Mouse (Mus musculus): ENCODE measurements around the gene Ophn1. TPM values are rescaled to one million over a fixed set of nuclear protein-coding genes. Genes with fewer than 3 reads are reported as not detected.
A peak's percentile ranks its signal among the peaks of the same experiment; 100 is the strongest.

Gene Ophn1
- polyA plus RNA-seq, 1 experiment from 2014 or later, result 4.1 TPM

GRCm38 (mm10) chrX:98751279-98751817 is 139.5 kb downstream of the Ophn1 start:
- Histone ChIP-seq H3K36me3 (ENCODE audit: control insufficient read depth, insufficient read depth, low read length) (no peaks in the 10 kb centered on the region), H3K4me1 (replicated peaks; ENCODE audit: control insufficient read depth, insufficient read depth, low read length) (no peaks in the 10 kb centered on the region), H3K9ac (ENCODE audit: low read depth, low read length) (no peak overlapping the region), H3K9me3 (ENCODE audit: control insufficient read depth, low read length) (no peaks in the 10 kb centered on the region), H3K27me3 (replicated peaks; ENCODE audit: control insufficient read depth, insufficient read depth, low read length) (no peaks in the 10 kb centered on the region), H3K4me3 (ENCODE audit: low read depth, low read length) (no peak overlapping the region), H3K27ac (ENCODE audit: low read depth, low read length) (no peak overlapping the region), H3K4me2 (no peak overlapping the region)
- ATAC-seq (replicated peaks; ENCODE audit: low FRiP score), result no peak
- DNase-seq (ENCODE audit: low spot score), result no peak
- WGBS, result 59% methylated on average over 1 of the region's 1 CpGs

- DNase-seq (ENCODE audit: low spot score) (no peak), ATAC-seq (replicated peaks; ENCODE audit: low FRiP score) (no peak)
- H3K27me3 ChIP-seq (replicated peaks; ENCODE audit: control insufficient read depth, insufficient read depth, low read length), result no peaks in the 10 kb centered on the region
- H3K36me3 ChIP-seq (ENCODE audit: control insufficient read depth, insufficient read depth, low read length), result no peaks in the 10 kb centered on the region
- no peaks in the 10 kb centered on the region for H3K9me3 ChIP-seq (ENCODE audit: control insufficient read depth, low read length)
- H3K4me3 ChIP-seq (ENCODE audit: low read depth, low read length), result no peak overlapping the region
- H3K9ac ChIP-seq (ENCODE audit: low read depth, low read length), result no peak overlapping the region
- H3K4me2 ChIP-seq, result no peak overlapping the region
- H3K4me1 ChIP-seq (replicated peaks; ENCODE audit: control insufficient read depth, insufficient read depth, low read length), result no peaks in the 10 kb centered on the region
- WGBS, result 83% methylated on average over 5 of the region's 5 CpGs
- H3K27ac ChIP-seq (ENCODE audit: low read depth, low read length), result no peak overlapping the region
These were observed 154.1 kb downstream of the Ophn1 start for GRCm38 (mm10) chrX:98736758-98737157.

GRCm38 (mm10) chrX:98722991-98723390 is 167.8 kb downstream of the Ophn1 start:
- Histone ChIP-seq H3K36me3 (ENCODE audit: control insufficient read depth, insufficient read depth, low read length) (no peaks in the 10 kb centered on the region), H3K9me3 (ENCODE audit: control insufficient read depth, low read length) (no peaks in the 10 kb centered on the region), H3K4me2 (no peak overlapping the region), H3K9ac (ENCODE audit: low read depth, low read length) (no peak overlapping the region), H3K27me3 (replicated peaks; ENCODE audit: control insufficient read depth, insufficient read depth, low read length) (no peaks in the 10 kb centered on the region), H3K4me1 (replicated peaks; ENCODE audit: control insufficient read depth, insufficient read depth, low read length) (no peaks in the 10 kb centered on the region), H3K4me3 (ENCODE audit: low read depth, low read length) (no peak overlapping the region), H3K27ac (ENCODE audit: low read depth, low read length) (no peak overlapping the region)
- ATAC-seq (replicated peaks; ENCODE audit: low FRiP score), result no peak
- 72% methylated on average over 10 of the region's 10 CpGs for WGBS
- DNase-seq (ENCODE audit: low spot score), result no peak

- Histone ChIP-seq H3K4me1 (replicated peaks; ENCODE audit: control insufficient read depth, insufficient read depth, low read length) (no peaks in the 10 kb centered on the region), H3K36me3 (ENCODE audit: control insufficient read depth, insufficient read depth, low read length) (no peaks in the 10 kb centered on the region), H3K27me3 (replicated peaks; ENCODE audit: control insufficient read depth, insufficient read depth, low read length) (no peaks in the 10 kb centered on the region), H3K9ac (ENCODE audit: low read depth, low read length) (no peak overlapping the region), H3K4me3 (ENCODE audit: low read depth, low read length) (no peak overlapping the region), H3K27ac (ENCODE audit: low read depth, low read length) (no peak overlapping the region), H3K4me2 (no peak overlapping the region), H3K9me3 (ENCODE audit: control insufficient read depth, low read length) (no peaks in the 10 kb centered on the region)
- DNase-seq (ENCODE audit: low spot score) (no peak), ATAC-seq (replicated peaks; ENCODE audit: low FRiP score) (no peak)
These were observed 183.1 kb downstream of the Ophn1 start for GRCm38 (mm10) chrX:98707766-98708165.

GRCm38 (mm10) chrX:98701635-98702034 is 189.2 kb downstream of the Ophn1 start:
- no peak overlapping the region for H3K9ac ChIP-seq (ENCODE audit: low read depth, low read length)
- WGBS, result 18% methylated on average over 4 of the region's 4 CpGs
- no peaks in the 10 kb centered on the region for H3K27me3 ChIP-seq (replicated peaks; ENCODE audit: control insufficient read depth, insufficient read depth, low read length)
- no peak overlapping the region for H3K27ac ChIP-seq (ENCODE audit: low read depth, low read length)
- DNase-seq (ENCODE audit: low spot score) (peak; percentile 31), ATAC-seq (replicated peaks; ENCODE audit: low FRiP score) (no peak)
- no peaks in the 10 kb centered on the region for H3K9me3 ChIP-seq (ENCODE audit: control insufficient read depth, low read length)
- H3K4me2 ChIP-seq, result no peak overlapping the region
- no peaks in the 10 kb centered on the region for H3K36me3 ChIP-seq (ENCODE audit: control insufficient read depth, insufficient read depth, low read length)
- no peak overlapping the region for H3K4me3 ChIP-seq (ENCODE audit: low read depth, low read length)
- H3K4me1 ChIP-seq (replicated peaks; ENCODE audit: control insufficient read depth, insufficient read depth, low read length), result no peaks in the 10 kb centered on the region

- ATAC-seq (replicated peaks; ENCODE audit: low FRiP score), result no peak
- DNase-seq (ENCODE audit: low spot score), result no peak
- Histone ChIP-seq H3K27ac (ENCODE audit: low read depth, low read length) (no peak overlapping the region), H3K27me3 (replicated peaks; ENCODE audit: control insufficient read depth, insufficient read depth, low read length) (no peaks in the 10 kb centered on the region; the same call in 1 of the 2 replicates), H3K9me3 (ENCODE audit: control insufficient read depth, low read length) (no peaks in the 10 kb centered on the region), H3K36me3 (ENCODE audit: control insufficient read depth, insufficient read depth, low read length) (no peaks in the 10 kb centered on the region), H3K4me1 (replicated peaks; ENCODE audit: control insufficient read depth, insufficient read depth, low read length) (no peaks in the 10 kb centered on the region), H3K4me2 (no peak overlapping the region), H3K4me3 (ENCODE audit: low read depth, low read length) (no peak overlapping the region), H3K9ac (ENCODE audit: low read depth, low read length) (no peak overlapping the region)
These were observed 208.2 kb downstream of the Ophn1 start for GRCm38 (mm10) chrX:98682603-98683002.

- no peaks in the 10 kb centered on the region; the same call in 1 of the 2 replicates for H3K27me3 ChIP-seq (replicated peaks; ENCODE audit: control insufficient read depth, insufficient read depth, low read length)
- DNase-seq (ENCODE audit: low spot score) (no peak), ATAC-seq (replicated peaks; ENCODE audit: low FRiP score) (no peak)
- no peak overlapping the region for H3K4me3 ChIP-seq (ENCODE audit: low read depth, low read length)
- no peak overlapping the region for H3K9ac ChIP-seq (ENCODE audit: low read depth, low read length)
- no peaks in the 10 kb centered on the region for H3K9me3 ChIP-seq (ENCODE audit: control insufficient read depth, low read length)
- H3K4me2 ChIP-seq, result no peak overlapping the region
- no peak overlapping the region for H3K27ac ChIP-seq (ENCODE audit: low read depth, low read length)
- H3K4me1 ChIP-seq (replicated peaks; ENCODE audit: control insufficient read depth, insufficient read depth, low read length), result no peaks in the 10 kb centered on the region
- 70% methylated on average over 2 of the region's 2 CpGs for WGBS
- no peaks in the 10 kb centered on the region for H3K36me3 ChIP-seq (ENCODE audit: control insufficient read depth, insufficient read depth, low read length)
These were observed 209.5 kb downstream of the Ophn1 start for GRCm38 (mm10) chrX:98681281-98681680.

GRCm38 (mm10) chrX:98670988-98671387 is 219.8 kb downstream of the Ophn1 start:
- no peak for DNase-seq (ENCODE audit: low spot score)
- ATAC-seq (replicated peaks; ENCODE audit: low FRiP score), result no peak
- Histone ChIP-seq H3K9me3 (ENCODE audit: control insufficient read depth, low read length) (no peaks in the 10 kb centered on the region), H3K36me3 (ENCODE audit: control insufficient read depth, insufficient read depth, low read length) (no peaks in the 10 kb centered on the region), H3K27ac (ENCODE audit: low read depth, low read length) (no peak overlapping the region), H3K4me2 (no peak overlapping the region), H3K27me3 (replicated peaks; ENCODE audit: control insufficient read depth, insufficient read depth, low read length) (no peaks in the 10 kb centered on the region), H3K9ac (ENCODE audit: low read depth, low read length) (no peak overlapping the region), H3K4me1 (replicated peaks; ENCODE audit: control insufficient read depth, insufficient read depth, low read length) (no peaks in the 10 kb centered on the region), H3K4me3 (ENCODE audit: low read depth, low read length) (no peak overlapping the region)

GRCm38 (mm10) chrX:98651431-98651830 is 239.4 kb downstream of the Ophn1 start:
- Histone ChIP-seq H3K9ac (ENCODE audit: low read depth, low read length) (no peak overlapping the region), H3K4me3 (ENCODE audit: low read depth, low read length) (no peak overlapping the region), H3K4me2 (no peak overlapping the region), H3K4me1 (replicated peaks; ENCODE audit: control insufficient read depth, insufficient read depth, low read length) (no peaks in the 10 kb centered on the region), H3K27me3 (replicated peaks; ENCODE audit: control insufficient read depth, insufficient read depth, low read length) (no peaks in the 10 kb centered on the region), H3K27ac (ENCODE audit: low read depth, low read length) (no peak overlapping the region), H3K36me3 (ENCODE audit: control insufficient read depth, insufficient read depth, low read length) (no peaks in the 10 kb centered on the region), H3K9me3 (ENCODE audit: control insufficient read depth, low read length) (no peaks in the 10 kb centered on the region)
- DNase-seq (ENCODE audit: low spot score) (no peak), ATAC-seq (replicated peaks; ENCODE audit: low FRiP score) (no peak)

Data from liver, embryonic 11.5 days (tissue).